Mouse (Mus musculus) kidney, postnatal 25 days (tissue): ENCODE results near the gene Fam240b.
"Not testable (repeated sequence)": the region's sequence is repeated elsewhere in the genome, so short reads cannot be mapped to it uniquely, and the experiment has no call there.

Experiments
- DNase-seq, 2 experiments: peaks; one replicate each; pipeline ENCODE4 v3.0.0; 2021; ENCODE audit warnings: mixed read lengths in 2 of 2

Gene Fam240b

DNA sequence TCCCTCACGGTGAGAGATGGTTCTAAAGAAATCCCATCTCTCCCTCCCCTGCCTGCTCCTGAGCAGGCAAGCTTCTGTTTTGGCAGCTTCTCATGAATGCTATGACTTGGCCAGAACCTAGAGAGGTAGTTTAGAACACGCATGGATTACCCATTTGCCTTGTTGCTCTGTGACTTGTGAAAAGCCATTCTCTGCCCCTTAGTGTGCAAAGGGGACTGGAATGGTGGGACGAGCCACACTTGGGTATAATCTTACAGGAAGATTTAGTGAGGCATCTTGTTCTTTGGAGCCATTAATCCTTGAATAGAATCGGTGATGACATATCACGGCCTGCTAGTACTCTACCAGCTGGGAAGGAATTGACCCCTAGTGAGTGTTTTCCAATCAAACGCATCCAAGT is at the start of gene Fam240b:
TSS of gene Fam240b (minus strand) at position 101 of the 400 bp plus-strand sequence.
- DNase-seq, result no peak

DNA sequence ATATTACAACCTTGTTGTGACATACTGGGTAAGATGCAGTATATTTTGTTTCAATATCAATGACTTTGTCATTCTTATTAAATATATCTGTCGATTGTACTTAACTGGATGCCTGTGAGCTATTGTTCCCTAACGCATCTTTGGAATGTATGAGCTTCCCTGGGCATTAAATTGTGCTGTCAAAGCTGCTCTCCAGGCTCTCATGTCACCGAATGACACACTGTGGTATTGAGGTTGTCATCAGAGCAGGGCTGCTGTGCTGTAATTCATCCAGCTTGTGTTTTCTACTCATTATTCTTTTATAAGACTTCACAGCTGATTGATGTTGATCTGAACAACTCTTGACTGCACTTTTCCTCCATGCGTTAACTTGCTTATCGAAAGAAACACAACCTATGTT is 32.5 kb upstream of the Fam240b start:
- no peak for DNase-seq

DNA sequence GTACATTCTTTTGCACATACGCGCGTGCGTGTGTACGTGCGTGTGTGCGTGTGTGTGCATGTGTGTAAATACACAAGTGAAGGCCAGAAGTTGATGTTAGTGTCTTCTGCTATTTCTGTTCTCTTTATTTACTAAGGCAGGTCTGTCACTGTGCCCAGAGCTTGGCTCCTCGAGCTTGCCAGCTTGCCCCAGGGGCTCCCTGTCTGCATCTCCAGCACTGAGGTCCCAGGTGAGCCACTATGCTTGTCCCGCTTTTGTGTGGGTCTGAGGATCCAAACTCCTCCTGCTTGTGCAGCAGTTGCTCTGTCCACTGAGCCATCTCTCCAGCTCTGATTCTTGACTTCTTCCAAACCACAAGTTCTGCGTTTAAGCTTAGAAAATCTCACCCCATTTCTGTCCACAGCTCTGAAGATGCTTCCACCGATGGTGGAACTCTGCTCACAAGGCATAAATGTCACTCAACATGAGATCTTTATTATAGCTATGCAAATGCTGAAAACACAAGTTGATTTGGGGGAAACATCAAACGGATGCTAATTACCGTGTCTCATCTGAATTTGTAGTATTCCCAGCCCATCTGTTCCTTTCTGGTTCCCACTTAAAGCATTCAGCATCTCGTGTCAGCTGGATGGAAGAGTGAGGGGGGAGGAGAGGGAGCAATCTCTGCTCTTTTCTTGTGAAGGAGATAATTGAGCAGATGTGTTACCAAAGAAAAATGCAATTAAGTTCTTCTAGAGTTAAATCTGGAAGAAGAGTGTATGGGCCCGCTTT is 29.1 kb upstream of the Fam240b start:
- DNase-seq, result no peak

DNA sequence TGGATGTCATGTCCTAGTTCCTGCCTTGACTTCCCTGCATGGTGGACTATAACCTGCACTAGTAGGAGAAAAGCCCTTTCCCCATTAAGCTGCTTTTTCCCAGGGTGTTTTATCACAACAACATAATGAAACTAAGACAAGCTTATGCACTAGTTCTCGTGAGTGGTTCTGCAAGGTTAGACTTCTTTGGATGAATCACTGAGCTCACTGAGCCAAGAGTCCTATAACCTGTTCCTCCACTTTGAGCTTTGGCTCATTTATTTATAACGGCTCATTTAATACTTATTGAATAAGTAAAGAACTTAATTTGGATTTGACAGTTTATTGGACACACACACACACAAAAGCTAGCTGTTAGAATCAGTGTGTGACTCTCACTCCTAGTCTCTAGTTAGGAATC is 16.7 kb upstream of the Fam240b start:
- DNase-seq, result no peak

DNA sequence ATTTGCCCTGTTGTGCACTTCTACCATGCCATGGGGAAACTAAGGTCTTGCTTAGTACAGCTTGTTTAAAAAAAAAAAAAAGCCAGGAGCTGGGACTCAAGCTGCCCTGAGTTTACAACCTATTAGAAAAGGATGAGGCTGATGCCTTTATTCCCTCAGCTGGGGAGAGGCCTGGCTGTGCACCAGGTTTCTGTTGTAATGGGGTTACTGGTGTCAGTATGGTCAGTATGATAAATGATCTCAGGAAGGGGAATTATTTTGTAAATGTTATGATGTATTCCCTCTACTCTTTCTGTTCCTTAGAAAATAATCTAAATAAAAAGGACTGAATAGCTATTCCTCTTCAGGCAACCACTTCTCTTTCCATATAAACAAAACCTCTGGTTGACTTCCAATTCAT is 14.0 kb upstream of the Fam240b start:
- DNase-seq, result no peak

DNA sequence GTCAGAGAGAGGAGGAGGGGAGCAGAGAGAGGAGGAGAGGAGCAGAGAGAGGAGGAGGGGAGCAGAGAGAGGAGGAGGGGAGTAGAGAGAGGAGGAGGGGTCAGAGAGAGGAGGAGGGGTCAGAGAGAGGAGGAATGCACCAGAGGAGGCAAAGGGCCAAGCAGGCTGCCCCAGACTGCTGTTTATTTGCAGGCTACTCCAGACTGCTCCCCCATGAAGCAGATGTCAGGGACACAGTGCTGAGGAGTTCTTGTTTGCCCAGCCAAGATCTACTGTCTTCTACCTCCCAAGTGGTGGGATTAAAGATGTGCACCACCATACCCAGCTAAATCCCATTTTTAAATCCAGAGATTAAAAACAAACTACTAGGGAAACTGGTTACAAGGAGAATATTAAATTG is 9.8 kb upstream of the Fam240b start:
- DNase-seq, result no peak

DNA sequence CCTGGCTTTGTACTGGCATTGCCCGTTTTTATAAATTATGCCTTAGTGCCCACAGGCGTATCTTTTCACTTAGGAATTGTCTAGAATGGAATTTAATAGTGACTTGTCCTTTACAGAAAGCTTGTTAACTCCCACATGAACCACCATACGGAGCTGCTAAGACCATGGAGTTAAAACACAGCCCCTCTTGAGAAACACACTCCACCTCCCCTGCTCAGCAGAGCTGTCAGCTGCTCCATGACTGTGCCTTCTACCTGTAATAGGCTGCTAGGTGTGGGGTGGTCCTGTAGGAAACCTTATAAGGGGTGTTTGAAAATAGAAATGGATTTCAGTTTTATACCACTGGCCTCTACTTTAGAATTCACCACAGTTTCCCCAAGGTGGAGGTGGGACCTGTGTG is 5.2 kb upstream of the Fam240b start:
- no peak for DNase-seq

DNA sequence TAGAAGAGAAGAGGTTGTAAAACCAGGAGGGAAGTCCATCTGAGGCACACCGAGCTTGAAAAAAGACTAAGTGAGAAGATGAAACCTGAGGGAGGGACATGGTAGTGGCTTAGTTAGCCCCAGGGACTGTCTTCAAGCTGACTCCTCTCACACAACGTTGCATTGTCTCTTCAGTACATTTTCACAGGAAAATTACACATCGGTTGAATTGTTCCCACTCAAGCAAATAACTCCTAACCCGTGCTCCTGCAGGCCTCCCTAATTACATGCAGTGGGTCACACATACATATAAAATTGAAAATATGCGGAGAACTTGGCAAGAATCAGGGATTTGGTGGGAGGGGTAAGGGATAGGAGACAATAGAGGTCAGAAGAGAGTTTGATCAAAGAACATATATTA is 4.0 kb downstream of the Fam240b start:
- DNase-seq, result no peak

DNA sequence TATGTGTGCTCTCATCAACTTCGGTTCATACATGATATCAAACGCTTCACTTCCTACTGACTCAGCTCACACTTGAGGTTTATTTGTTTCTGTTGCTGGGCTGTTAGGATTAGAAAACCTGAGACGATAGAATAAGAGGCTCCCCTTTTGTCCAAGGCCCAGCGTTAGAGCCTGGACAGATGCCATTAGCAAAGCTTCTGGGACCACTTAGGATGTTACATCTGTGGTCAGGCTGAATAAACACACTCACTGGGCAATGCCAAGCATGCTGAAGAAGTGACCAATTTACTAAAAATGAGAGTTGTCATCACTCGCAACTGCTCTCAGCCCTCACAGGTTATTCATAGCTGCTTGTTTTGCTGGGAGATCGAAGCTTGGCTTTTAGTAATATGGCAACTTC is 7.7 kb downstream of the Fam240b start:
- no peak for DNase-seq

DNA sequence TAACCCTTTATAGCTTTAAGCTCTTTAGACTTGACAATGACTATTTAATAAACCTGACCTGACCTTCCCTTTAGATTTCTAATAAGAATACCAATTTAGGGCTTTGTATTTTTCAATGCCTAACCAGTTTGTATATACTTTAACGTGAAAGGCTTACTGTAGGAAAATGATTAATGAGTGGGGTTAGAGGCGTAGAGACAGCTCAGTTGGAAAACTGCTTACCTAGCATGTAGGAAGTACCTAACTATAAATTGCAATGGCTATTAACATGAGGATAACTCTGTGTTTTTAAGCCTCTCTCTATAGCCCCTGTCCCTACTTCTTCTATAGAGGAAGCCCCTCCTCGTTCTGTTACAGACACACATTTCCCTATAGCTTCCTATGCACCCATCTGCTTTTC is 17.6 kb downstream of the Fam240b start:
- no peak for DNase-seq

DNA sequence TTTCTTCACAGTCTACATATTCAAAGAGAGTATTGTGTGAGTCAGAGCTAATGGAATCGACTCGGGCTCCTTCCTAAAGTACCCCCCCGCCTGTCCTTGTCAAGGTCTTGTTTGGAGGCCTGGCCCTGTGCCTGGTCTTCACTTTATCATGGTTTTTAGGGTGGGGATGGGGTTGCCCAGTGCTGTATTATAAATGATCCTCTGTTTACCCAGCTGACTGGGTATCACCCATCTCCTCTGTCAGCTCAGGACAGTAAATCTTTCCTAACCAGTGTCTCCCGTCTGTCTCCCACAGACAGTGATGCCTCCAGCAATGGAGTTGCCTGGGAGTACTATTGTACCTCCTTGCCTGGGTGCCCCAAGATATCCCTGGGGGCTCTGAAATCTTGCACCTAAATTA is 19.6 kb downstream of the Fam240b start:
- DNase-seq, result no peak

DNA sequence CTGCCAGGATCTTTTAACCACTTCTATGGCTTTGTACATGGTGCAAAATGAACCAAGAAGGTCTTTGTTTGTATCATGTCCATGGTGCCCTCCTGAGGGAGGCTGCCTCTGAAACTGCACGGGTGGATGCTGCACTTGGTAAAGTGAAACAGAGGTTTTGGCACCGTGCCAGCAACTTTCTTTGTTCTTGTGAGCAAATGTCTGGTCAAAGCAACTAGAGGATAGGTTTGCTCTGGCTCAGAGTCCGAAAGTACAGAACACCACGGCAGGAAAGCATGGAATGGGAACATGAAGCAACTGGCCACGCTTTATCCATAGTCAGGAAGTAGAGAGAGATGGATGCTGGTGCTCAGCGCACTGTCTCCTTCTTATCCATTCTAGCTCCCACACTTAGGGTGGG is 29.7 kb downstream of the Fam240b start:
- peak in 1 of 2 experiments; percentile 53 for DNase-seq

DNA sequence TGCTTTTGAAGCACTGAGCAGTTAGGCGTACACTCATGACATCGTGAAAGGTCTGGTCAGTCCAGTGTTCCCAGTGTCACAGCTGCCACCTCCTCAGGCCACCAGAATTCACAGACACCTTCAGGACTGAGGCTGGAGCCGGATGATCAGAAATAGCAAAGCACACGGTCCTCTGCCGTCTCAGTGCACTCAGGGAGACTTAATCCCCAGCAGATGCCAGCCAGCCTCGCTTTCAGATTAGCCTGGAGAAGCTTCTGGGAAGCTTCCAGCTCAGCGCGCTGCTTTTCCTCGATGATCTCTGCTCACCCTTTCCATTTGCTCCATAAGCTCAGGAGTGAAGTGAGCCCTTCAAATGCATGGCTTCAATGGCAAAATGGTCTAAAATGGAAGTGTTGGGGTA is 32.4 kb downstream of the Fam240b start:
- DNase-seq, result no peak

DNA sequence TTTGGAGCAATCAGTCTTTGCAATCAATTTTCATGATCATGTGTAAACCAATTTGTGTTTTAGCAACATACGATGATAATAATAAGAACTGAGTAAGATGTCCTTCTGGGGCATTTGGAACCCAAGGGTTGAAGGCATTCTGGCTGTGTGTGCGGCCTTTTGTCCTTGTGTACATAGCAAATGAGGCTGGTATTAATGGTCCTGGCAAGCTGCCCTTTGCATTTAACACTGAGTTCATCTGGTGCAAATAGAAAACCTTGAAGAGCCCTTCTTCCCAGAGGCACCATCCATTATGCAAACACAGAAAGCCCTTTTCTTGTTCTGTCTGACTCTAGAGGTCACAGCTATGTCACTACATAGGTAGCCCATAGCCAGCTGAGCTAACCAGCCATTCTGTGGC is 35.0 kb downstream of the Fam240b start:
- peak; percentile 51 to 55 for DNase-seq

DNA sequence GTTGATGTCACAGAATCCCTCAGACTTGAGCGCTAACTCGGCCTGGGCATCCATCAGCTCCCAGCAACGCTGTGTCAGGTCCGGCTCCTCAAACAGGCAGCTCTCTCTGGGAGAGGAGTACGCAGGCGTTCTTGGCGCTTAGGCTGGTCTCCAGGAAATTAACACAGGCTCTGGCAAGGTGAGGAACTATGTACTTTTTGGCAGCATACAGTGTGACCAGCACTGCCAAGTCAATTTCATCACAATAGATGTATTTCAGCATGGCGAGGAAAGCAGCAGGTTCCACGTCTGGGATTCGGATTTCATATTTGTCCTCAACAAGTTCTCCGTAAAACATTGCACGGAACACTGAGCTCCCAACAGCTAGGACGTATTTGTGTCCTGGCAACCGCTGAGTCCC is 39.4 kb downstream of the Fam240b start:
- no peak for DNase-seq

DNA sequence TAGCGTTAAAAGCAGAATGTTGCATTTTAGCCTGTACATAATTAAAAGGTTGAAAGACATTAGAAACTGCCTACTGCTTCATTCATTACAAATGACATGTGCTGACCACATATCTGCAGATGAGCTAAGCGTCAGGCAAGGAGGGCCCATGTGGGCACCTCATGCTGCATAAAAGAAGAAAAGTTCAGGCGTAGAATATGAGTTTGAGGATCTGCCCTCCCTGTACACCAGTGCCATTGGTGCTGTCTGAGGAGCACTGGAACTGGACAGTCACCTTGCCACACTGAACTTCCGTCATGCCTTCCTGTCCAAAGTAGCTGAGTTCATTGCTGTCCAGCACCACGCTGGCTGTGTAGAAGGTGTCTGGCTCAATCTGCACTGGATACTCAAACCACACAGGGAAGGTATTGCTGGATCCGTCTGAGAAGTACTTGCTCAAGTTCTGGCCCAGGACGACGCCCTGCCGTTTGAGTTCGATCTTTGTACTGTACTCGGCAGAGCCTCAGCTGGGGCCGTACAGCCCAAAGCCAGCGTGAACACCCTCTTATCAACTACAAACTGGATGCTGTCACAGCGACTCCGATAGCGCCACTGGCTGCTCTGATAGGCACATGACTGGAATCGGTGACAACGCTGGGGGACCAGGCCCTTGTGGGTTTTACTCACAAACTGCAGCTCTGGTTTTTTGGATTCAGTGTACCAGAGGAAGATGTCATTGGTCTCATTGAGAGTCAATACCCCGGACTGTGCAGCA is 40.2 kb downstream of the Fam240b start:
- DNase-seq, result not testable (repeated sequence)

DNA sequence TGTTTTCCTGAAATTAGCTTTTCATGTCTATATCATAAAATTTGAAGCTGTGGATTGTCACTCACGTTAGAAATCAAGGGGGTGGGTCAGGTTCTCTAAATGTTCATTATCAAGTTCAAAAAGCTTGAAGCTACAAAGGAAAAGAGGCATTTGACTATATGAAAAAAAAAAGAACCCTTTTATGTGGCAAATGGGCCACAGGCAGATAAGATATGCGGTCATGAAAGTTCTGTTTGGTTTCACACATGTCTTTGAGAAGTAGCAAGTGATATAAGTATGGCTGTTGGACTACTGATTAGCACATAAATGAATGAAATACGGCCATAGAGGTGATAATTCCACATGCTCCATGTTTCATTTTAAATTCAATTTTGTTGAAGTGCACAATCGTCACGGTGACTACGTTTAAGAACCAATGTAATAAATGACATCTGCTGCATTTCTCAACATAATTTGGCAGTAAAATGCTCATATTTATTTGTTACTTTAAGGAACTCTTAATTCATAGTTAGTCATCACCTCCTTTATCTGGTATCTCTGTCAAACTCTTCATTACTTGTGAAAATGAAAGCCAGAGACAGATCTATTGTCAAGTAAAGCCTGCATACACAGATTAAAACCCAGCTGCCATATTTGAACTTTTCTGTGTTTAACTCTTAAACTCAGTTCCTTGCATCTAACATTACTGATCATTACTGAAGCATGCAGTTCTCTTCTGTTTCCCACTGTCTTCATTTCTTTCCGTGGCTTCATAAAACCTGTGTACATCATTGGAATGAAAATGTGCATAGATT is 47.4 kb downstream of the Fam240b start:
- no peak for DNase-seq

DNA sequence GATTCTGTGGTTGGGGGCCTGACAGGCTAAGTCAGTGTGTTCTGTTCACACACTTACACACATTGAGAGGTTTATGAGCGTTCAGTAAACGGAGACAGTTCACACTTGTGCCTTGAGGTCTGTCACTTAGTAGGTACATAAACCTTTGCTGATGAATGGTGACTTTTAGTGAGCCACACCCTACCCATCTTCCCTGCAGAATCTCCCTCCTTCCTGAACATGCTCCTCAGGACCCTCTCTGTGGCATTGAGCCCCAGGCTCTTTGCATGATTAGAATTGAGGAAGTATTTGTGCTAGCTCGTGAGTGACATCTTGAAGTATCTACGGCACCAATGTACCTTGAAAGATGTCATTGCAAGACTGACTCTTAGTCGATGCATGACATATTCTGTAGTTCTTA is 48.9 kb downstream of the Fam240b start:
- DNase-seq, result no peak

DNA sequence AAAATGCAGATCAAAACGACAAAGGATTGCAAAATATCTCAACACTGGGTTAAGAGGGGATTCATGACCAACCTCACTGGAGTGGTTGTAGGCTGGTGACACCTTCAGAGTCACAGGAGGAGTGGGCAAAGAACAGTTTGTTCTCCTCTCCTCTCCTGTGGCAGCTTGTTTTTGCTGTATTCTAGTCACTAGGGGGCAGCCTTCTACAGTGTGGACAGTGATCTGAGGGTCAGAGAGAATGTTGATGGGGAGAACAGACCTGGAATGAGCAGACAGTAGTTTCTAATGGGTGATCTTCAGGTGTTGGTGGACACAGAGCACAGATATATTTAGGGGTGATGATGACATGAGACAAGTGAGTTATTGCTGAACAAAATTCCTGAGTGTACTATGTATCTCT is 49.6 kb downstream of the Fam240b start:
- peak in 1 of 2 experiments; percentile 28 for DNase-seq

DNA sequence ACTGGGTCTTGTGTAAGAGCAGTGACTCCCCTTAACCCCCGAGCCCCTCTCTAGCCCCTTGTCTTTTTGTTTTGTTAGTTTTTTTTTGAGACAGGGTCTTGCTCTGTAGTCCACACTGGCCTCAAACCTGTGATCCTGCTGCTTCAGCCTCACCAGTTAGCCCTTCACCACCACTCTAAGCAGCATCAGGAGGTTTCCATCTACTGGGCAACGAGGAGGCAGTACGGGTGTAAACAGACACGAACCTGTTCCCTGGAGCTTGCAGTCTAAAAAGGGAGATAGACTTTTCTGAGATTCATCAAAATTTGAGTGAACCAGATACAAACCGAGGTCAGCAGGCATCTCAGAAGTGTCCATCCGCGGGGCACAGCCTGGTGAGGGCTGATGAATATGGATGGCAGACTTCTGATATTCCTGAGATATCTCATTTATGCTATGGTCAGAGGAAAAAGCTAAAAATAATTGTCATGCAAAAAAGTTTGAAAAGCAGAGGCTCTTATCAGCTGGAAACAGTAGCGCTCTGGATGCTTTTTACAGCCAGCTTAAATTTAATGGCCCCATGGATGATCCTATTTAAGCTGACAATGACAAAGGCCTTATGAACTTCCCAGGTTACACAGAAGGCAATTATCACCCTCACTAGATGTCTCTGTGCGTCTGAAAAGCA is 52.2 kb downstream of the Fam240b start:
- DNase-seq, result no peak

DNA sequence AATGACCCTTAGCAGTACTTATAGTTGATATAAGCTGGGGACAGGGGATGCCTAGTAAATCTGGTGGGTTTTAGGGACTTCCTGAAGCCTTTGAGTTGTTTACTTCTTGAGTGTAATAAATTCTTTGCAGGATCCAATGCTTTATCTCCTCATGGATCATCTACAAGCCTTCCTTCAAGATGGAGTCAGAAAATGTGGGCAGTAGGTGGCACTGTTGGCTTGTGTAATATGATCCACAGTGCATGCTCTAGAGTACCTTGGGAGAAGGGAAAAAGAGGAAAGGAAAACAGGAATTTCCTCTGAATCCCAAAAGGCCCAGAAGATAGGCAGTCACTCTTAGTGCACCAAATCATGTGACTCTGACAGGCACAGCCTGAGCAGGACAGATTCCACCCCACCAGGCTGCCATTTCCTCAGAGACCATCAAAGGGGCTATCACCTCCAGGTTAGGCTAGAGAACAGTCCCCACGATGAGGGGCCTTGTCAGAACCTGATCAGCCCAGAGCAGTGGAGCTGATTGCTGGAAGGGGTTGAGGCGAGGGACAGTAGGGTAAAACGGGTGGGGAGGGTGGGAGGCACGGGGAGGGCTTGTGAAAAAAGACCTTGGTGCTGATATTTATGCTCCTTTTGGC is 54.2 kb downstream of the Fam240b start:
- DNase-seq, result peak; percentile 50 to 84

DNA sequence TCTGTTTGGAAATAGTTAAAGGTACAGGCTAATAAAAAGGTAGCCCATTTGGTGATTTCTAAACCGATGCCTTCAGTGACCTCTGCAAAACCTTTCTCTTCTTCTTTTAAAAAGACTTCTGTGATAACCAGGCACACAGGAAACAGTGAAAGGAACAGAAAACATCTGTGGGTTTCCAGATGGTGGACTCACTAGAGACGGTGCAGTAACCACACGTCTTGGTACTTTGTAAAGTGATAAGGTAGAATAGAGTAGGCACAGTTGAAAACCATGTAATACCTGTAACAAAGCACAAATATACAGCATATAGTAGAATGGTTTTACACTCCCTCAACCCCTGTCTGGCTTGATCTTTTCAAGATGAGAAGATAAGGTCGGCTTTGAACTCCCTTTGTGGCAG is 57.0 kb downstream of the Fam240b start:
- DNase-seq, result no peak

DNA sequence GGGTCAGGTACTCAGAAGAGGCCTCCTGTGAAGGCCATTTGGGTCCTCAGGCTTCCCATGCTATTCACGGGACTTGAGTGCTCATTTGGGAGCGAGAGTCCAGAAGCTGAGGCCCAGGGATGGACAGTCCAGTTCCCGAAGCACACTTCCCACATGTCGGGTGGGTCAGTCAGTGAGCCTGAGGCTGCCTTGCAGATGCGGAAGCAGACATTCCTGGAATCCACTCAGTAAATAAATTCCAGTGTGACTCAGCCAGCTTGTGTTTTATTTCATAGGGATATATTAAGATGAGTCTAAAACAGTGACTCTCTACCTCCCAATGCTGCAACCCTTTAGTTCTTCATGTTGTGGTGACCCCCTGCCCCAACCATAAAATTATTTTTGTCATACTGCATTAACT is 58.1 kb downstream of the Fam240b start:
- no peak for DNase-seq
